Mouse (Mus musculus) forebrain, embryonic 14.5 days (tissue): ENCODE data around the gene Acy3. TPM values are rescaled to one million over a fixed set of nuclear protein-coding genes. Genes with fewer than 3 reads are reported as not detected.

Experiments
- ATAC-seq: fragments of 200-750 bp; cut with Nextera tagmentation; 2 replicates; pipeline ENCODE4 v1.8.0; 2017; ENCODE audit warnings: mild to moderate bottlenecking, moderate library complexity
- DNase-seq: peaks from one replicate; pipeline ENCODE4 v3.0.0-alpha.2; 2015; ENCODE audit warnings: low spot score
- H3K27ac ChIP-seq: fragments of 300-500 bp; sonication (generic); 2 replicates; pipeline ENCODE4 v1.5.1; 2014; ENCODE audit warnings: low read depth, mild to moderate bottlenecking, control low read depth, low read length, moderate library complexity
- H3K27me3 ChIP-seq: fragments of 300-500 bp; sonication (generic); replicated peaks from 2 replicates; pipeline ENCODE4 v1.6.1; 2014; ENCODE audit warnings: low read length, control low read depth, mixed read lengths; ENCODE audit not compliant: control insufficient read depth, insufficient read depth
- H3K36me3 ChIP-seq: fragments of 300-500 bp; sonication (generic); 2 replicates; pipeline ENCODE4 v1.6.1; 2014; ENCODE audit warnings: low read length, control low read depth; ENCODE audit not compliant: control insufficient read depth, insufficient read depth
- H3K4me1 ChIP-seq: fragments of 300-500 bp; sonication (generic); 2 replicates; pipeline ENCODE4 v1.6.1; 2014; ENCODE audit warnings: antibody characterized with exemption, low read length, control low read depth; ENCODE audit not compliant: control insufficient read depth, insufficient read depth
- H3K4me2 ChIP-seq: fragments of 300-500 bp; sonication (generic); 2 replicates; pipeline ENCODE4 v1.6.1; 2014; ENCODE audit warnings: mild to moderate bottlenecking, control low read depth, low read length
- H3K4me3 ChIP-seq: fragments of 300-500 bp; sonication (generic); 2 replicates; pipeline ENCODE4 v1.5.1; 2014; ENCODE audit warnings: low read depth, low read length, control low read depth
- H3K9ac ChIP-seq: fragments of 300-500 bp; sonication (generic); 2 replicates; pipeline ENCODE4 v1.6.1; 2014; ENCODE audit warnings: mild to moderate bottlenecking, low read length, control low read depth, moderate library complexity
- H3K9me3 ChIP-seq: fragments of 300-500 bp; sonication (generic); replicated peaks from 2 replicates; pipeline ENCODE4 v1.6.1; 2016; ENCODE audit warnings: low read length, control low read depth, mixed read lengths; ENCODE audit not compliant: control insufficient read depth
- WGBS: fragments of 180-500 bp; shearing (Covaris S2); extraction: QIAGEN DNeasy Blood & Tissue Kit; methylation state at CpG from one replicate; pipeline ENCODE4 v1.1.7; 2014; 5-methylcytosine and 5-hydroxymethylcytosine counted together
- polyA plus RNA-seq: library from polyadenylated mRNA; unstranded; fragments of >200 nt; fragmentation: Nextera tagmentation; extraction: Ambion mirVana; gene quantifications from 2 replicates; pipeline ENCODE4 v1.2.1, GENCODE M21; 2014

Gene Acy3
- polyA plus RNA-seq, 1 experiment from 2014 or later: 2.3 TPM

GRCm38 (mm10) chr19:3996106-3996505, 9.7 kb downstream of the Acy3 start:
- Histone ChIP-seq H3K4me3 (no peak overlapping the region), H3K9ac (no peak overlapping the region), H3K4me2 (no peak overlapping the region), H3K9me3 (no peaks in the 10 kb centered on the region), H3K27ac (no peak overlapping the region), H3K36me3 (no peaks in the 10 kb centered on the region), H3K4me1 (peaks cover 6% of the 10 kb centered on the region), H3K27me3 (no peaks in the 10 kb centered on the region)
- ATAC-seq (no peak), DNase-seq (no peak)
- 75% methylated on average over 7 of the region's 7 CpGs for WGBS

- Histone ChIP-seq H3K9me3 (no peaks in the 10 kb centered on the region), H3K4me1 (peaks cover 10% of the 10 kb centered on the region), H3K27me3 (no peaks in the 10 kb centered on the region), H3K36me3 (no peaks in the 10 kb centered on the region), H3K4me3 (no peak overlapping the region), H3K4me2 (no peak overlapping the region), H3K9ac (no peak overlapping the region), H3K27ac (no peak overlapping the region)
- DNase-seq: no peak
- WGBS: 80% methylated on average over 8 of the region's 8 CpGs
- no peak for ATAC-seq
Observed at GRCm38 (mm10) chr19:3996747-3997146, 10.4 kb downstream of the Acy3 start.

- no peak overlapping the region for H3K27ac ChIP-seq
- no peak overlapping the region for H3K4me2 ChIP-seq
- H3K4me3 ChIP-seq: no peak overlapping the region
- peaks cover 10% of the 10 kb centered on the region for H3K4me1 ChIP-seq
- H3K9me3 ChIP-seq: no peaks in the 10 kb centered on the region
- H3K9ac ChIP-seq: no peak overlapping the region
- H3K27me3 ChIP-seq: no peaks in the 10 kb centered on the region
- ATAC-seq (no peak), DNase-seq (no peak)
- WGBS: 61% methylated on average over 8 of the region's 8 CpGs
- no peaks in the 10 kb centered on the region for H3K36me3 ChIP-seq
Observed at GRCm38 (mm10) chr19:3997231-3997630, 10.9 kb downstream of the Acy3 start.

DNA sequence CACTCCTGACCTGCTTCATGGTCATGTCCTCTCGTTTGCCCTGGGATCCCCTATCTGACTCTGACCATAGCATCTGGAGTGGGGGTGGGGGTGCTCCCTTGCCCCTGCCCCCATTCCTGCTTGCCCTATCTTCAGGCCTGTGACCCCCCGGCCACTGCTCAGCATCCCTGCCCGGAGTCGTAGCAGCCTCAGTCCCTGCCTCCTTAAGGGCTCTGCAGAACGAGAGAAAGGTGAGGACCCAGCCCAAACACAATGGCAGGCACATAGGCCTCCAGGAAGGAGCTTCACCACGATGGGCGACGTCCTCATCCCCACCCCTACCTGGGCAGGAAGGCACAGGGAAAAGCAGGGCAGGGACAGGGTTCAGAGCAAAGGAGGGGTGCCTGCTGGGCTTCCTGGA, 12.0 kb downstream of the Acy3 start:
- DNase-seq (no peak), ATAC-seq (no peak)
- no peak overlapping the region for H3K4me3 ChIP-seq
- no peak overlapping the region for H3K4me2 ChIP-seq
- peaks cover 10% of the 10 kb centered on the region for H3K4me1 ChIP-seq
- no peaks in the 10 kb centered on the region for H3K27me3 ChIP-seq
- no peaks in the 10 kb centered on the region for H3K36me3 ChIP-seq
- H3K9me3 ChIP-seq: no peaks in the 10 kb centered on the region
- no peak overlapping the region for H3K27ac ChIP-seq
- H3K9ac ChIP-seq: no peak overlapping the region
- 84% methylated on average over 8 of the region's 8 CpGs for WGBS

DNA sequence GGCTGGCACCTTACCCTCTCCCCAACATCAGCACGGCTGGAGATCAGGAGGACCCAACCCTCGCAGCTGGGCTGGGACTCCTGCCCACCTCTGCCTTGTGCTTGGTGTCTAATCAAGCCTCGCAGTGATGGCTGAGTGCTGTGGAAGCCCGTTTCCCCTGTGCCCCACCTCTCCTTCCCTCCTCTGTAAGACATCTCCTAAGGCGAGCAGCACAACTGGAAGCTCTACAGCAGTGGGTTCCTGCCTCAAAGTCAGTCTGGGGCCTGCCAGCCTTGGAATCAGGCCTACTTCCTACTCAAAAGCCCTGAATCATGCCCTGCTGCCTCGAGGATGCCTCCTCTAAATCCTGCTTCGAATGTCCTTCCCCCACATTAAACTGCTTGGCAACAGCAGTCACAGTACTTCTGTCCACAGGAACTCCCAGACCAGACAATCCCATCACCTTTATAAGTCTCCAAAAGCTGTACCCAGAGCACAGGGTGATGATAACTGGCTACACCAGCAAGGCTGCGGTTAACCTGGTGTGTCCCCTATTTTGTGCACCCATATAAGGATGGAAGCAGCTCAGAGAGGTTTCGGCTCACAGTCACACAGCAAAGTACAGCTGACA, 12.9 kb downstream of the Acy3 start:
- ATAC-seq (no peak), DNase-seq (no peak)
- Histone ChIP-seq H3K27ac (no peak overlapping the region), H3K9me3 (no peaks in the 10 kb centered on the region), H3K27me3 (no peaks in the 10 kb centered on the region), H3K36me3 (no peaks in the 10 kb centered on the region), H3K4me3 (no peak overlapping the region; the same call in 1 of the 2 replicates), H3K4me2 (peak overlapping the region; percentile 91), H3K9ac (no peak overlapping the region; the same call in 1 of the 2 replicates), H3K4me1 (peaks cover 10% of the 10 kb centered on the region)
- WGBS: 87% methylated on average over 9 of the region's 9 CpGs

- no peaks in the 10 kb centered on the region for H3K27me3 ChIP-seq
- peak; percentile 94 for ATAC-seq
- peak within 1 kb of the TSS; percentile 91 for H3K9ac ChIP-seq
- peaks cover 3% of the 10 kb centered on the region; the same call in 1 of the 2 replicates for H3K36me3 ChIP-seq
- H3K9me3 ChIP-seq: no peaks in the 10 kb centered on the region
- under 1% methylated on average over 64 of the region's 64 CpGs for WGBS
- H3K4me3 ChIP-seq: peak within 1 kb of the TSS; percentile 74
- peak within 1 kb of the TSS; percentile 96 for H3K27ac ChIP-seq
- H3K4me1 ChIP-seq: peaks cover 10% of the 10 kb centered on the region
- H3K4me2 ChIP-seq: peak within 1 kb of the TSS; percentile 91
- peak; percentile 98 for DNase-seq
Observed at GRCm38 (mm10) chr19:4000119-4000900, 13.9 kb downstream of the Acy3 start, which contains the start of the genes Nudt8 and Gm49405. Nudt8 (plus strand) TSS chr19:4000580. Gm49405 (plus strand) TSS chr19:4000626.

DNA sequence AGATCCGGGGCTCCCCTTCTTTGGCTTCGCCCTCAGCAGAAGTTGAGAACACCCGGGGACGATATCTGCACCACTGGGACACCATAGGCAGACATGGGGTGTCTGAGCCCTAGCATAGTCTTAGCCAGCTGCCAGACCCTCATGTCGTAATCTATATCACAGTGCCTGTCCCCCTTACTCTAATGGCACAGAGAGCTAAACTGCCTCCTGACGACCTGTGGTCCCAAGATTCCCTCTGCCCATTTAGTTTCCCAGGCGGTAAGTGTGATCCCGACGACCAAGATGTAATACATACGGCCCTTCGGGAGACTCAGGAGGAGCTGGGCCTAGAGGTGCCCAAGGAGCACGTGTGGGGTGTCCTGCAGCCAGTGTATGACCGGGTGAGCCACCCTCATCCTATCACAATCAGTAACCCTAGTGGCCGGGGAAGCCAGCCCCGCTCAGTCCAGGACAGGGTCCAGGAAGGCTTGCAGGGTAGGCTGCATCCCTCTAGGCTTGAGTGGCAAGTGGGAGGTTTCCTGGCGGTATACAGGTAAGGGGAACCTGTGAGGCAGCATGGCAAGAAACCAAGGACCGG, 14.7 kb downstream of the Acy3 start:
- peak overlapping the region; percentile 96 for H3K27ac ChIP-seq
- DNase-seq: no peak
- peak overlapping the region; percentile 91 for H3K4me2 ChIP-seq
- WGBS: 18% methylated on average over 17 of the region's 17 CpGs
- no peaks in the 10 kb centered on the region for H3K27me3 ChIP-seq
- ATAC-seq: peak; percentile 7
- H3K36me3 ChIP-seq: peaks cover 8% of the 10 kb centered on the region
- no peaks in the 10 kb centered on the region for H3K9me3 ChIP-seq
- H3K4me1 ChIP-seq: peaks cover 10% of the 10 kb centered on the region
- H3K9ac ChIP-seq: peak overlapping the region; percentile 91
- peak overlapping the region; percentile 74 for H3K4me3 ChIP-seq

DNA sequence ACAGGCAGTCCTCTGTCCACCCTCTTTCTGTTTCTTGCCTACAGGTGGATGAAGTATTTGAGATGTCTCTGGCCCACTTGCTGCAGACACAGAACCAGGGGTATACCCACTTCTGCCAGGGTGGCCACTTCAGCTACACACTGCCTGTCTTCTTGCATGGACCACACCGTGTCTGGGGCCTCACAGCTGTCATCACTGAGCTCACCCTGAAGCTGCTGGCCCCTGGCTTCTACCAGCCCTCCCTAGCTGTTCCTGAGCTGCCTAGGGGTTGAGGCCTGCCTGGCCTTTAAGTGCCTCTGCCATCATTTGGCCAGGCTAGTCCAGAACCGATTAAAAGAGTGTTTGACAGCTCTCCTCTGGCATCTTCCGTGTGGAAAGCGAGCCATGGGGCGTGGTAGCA, 15.4 kb downstream of the Acy3 start:
- WGBS: 96% methylated on average over 5 of the region's 5 CpGs
- Histone ChIP-seq H3K27ac (no peak overlapping the region), H3K4me2 (peak overlapping the region; percentile 91; the same call in 1 of the 2 replicates), H3K9me3 (no peaks in the 10 kb centered on the region), H3K36me3 (peaks cover 16% of the 10 kb centered on the region), H3K4me3 (0 out of 2 replicates have a peak overlapping the region, but pooled peaks have one; percentile 74), H3K27me3 (no peaks in the 10 kb centered on the region), H3K9ac (peak overlapping the region; percentile 91; the same call in 1 of the 2 replicates), H3K4me1 (peaks cover 10% of the 10 kb centered on the region)
- DNase-seq (no peak), ATAC-seq (no peak)
